In the genomic region with DNA sequence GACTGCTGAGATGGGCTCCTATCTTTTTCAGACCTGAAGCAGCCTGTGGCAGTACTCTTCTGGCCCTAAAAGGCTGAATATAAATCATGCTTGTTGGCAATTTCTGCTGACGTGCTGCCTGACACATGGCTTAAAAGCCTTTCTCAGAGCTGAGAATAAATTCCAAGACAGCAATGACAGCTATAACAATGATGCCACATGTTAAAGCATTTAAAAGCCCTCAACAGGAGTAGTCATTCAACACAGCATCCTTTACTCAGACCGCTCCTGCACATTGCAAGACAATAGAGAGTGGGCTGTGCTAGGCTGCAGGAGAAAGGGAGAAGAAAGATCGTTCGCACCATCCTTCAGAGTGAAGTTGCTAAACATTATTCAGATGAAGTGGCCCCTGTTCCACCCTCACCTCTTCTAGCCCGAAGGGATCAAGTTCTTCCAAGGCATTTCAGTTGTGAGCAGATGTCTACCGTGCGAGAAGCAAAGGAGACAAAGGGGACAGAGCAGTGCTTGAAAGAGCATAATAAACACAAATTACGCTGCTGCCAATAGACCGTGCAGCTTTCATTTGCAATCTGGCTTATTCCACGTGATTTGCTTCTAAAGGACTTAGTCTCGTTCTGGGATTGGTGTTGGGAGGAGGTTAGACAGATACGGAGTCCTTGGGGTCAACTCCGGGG, we compare ENCODE assay signal across 8 mouse cellular contexts.
DNase-seq lines count a peak whose midpoint lies in the region; ATAC-seq and TF ChIP-seq lines count a peak whose summit lies in the region.

No protein-coding gene starts in this region.

- 67% methylated on average over 13 of the region's 13 CpGs for WGBS in lung, postnatal 0 days
- WGBS in lung, adult 2 months = 61% methylated on average over 13 of the region's 13 CpGs
- WGBS in forebrain, embryonic 11.5 days = 15% methylated on average over 13 of the region's 13 CpGs
- WGBS in neural tube, embryonic 12.5 days = 11% methylated on average over 13 of the region's 13 CpGs

- no peak for TF ChIP-seq EP300 in lung, postnatal 0 days (IDR thresholded peaks at IDR 0.05)

- H3K27ac ChIP-seq in lung, postnatal 0 days (ENCODE audit: low read length) = no peak overlapping the region
- H3K27ac ChIP-seq in forebrain, embryonic 11.5 days (ENCODE audit: low read depth, low read length) = peak overlapping the region; percentile 69; the same call in 1 of the 2 replicates
- 0 out of 2 replicates have a peak overlapping the region, but pooled peaks have one; percentile 28 for H3K27ac ChIP-seq in neural tube, embryonic 12.5 days

- no peak for TF ChIP-seq CTCF in lung, postnatal 0 days (IDR thresholded peaks at IDR 0.05)
- TF ChIP-seq CTCF in lung, adult 2 months (IDR thresholded peaks at IDR 0.05; ENCODE audit: insufficient read depth, low read length) = no peak

- H3K9me3 ChIP-seq in lung, postnatal 0 days (ENCODE audit: low read length) = no peaks in the 10 kb centered on the region
- H3K9me3 ChIP-seq in forebrain, embryonic 11.5 days (ENCODE audit: control insufficient read depth, low read length) = no peaks in the 10 kb centered on the region
- no peaks in the 10 kb centered on the region for H3K9me3 ChIP-seq in neural tube, embryonic 12.5 days

- H3K36me3 ChIP-seq in lung, postnatal 0 days (ENCODE audit: insufficient read depth, low read length) = no peaks in the 10 kb centered on the region
- H3K36me3 ChIP-seq in forebrain, embryonic 11.5 days (ENCODE audit: control insufficient read depth, insufficient read depth, low read length) = no peaks in the 10 kb centered on the region
- H3K36me3 ChIP-seq in neural tube, embryonic 12.5 days = no peaks in the 10 kb centered on the region

- H3K4me2 ChIP-seq in lung, postnatal 0 days (replicated peaks; ENCODE audit: low read depth, low read length) = peak overlapping the region; percentile 27; the same call in 1 of the 2 replicates
- peak overlapping the region; percentile 39; the same call in 1 of the 2 replicates for H3K4me2 ChIP-seq in forebrain, embryonic 11.5 days (ENCODE audit: low read depth, low read length, severe bottlenecking)
- H3K4me2 ChIP-seq in neural tube, embryonic 12.5 days (replicated peaks) = peak overlapping the region; percentile 49

- no peak for TF ChIP-seq POLR2A in lung, adult 2 months (IDR thresholded peaks at IDR 0.05; ENCODE audit: borderline replicate concordance, extremely low read depth, low read depth, low read length)

- H3K4me1 ChIP-seq in lung, postnatal 0 days (ENCODE audit: insufficient read depth, low read depth, low read length) = no peaks in the 10 kb centered on the region
- no peaks in the 10 kb centered on the region for H3K4me1 ChIP-seq in lung, adult 2 months (ENCODE audit: control insufficient read depth, insufficient read depth, low read length)
- H3K4me1 ChIP-seq in forebrain, embryonic 11.5 days (replicated peaks; ENCODE audit: control insufficient read depth, insufficient read depth, low read length) = peaks cover 3% of the 10 kb centered on the region; the same call in 1 of the 2 replicates
- peaks cover 13% of the 10 kb centered on the region; the same call in 1 of the 2 replicates for H3K4me1 ChIP-seq in neural tube, embryonic 12.5 days

- no peaks in the 10 kb centered on the region for H3K27me3 ChIP-seq in lung, postnatal 0 days (replicated peaks; ENCODE audit: insufficient read depth, low read length)
- no peaks in the 10 kb centered on the region for H3K27me3 ChIP-seq in forebrain, embryonic 11.5 days (ENCODE audit: control insufficient read depth, insufficient read depth, low read length)
- no peaks in the 10 kb centered on the region for H3K27me3 ChIP-seq in neural tube, embryonic 12.5 days (replicated peaks)

- no peak overlapping the region for H3K4me3 ChIP-seq in lung, postnatal 0 days (ENCODE audit: low read depth, low read length)
- no peak overlapping the region for H3K4me3 ChIP-seq in lung, adult 2 months (replicated peaks; ENCODE audit: extremely low read depth, low read depth, low read length)
- H3K4me3 ChIP-seq in forebrain, embryonic 11.5 days (ENCODE audit: low read depth, low read length) = 0 out of 2 replicates have a peak overlapping the region, but pooled peaks have one; percentile 2
- H3K4me3 ChIP-seq in neural tube, embryonic 12.5 days = peak overlapping the region; percentile 19

- no peak for ATAC-seq in lung, postnatal 0 days
- peak; percentile 96 for ATAC-seq in forebrain, embryonic 11.5 days (replicated peaks; ENCODE audit: low FRiP score)
- peak; percentile 92 for ATAC-seq in neural tube, embryonic 12.5 days (ENCODE audit: low FRiP score, low read depth)

- H3K9ac ChIP-seq in lung, postnatal 0 days (replicated peaks; ENCODE audit: low read depth) = no peak overlapping the region
- H3K9ac ChIP-seq in forebrain, embryonic 11.5 days (ENCODE audit: low read length) = no peak overlapping the region
- H3K9ac ChIP-seq in neural tube, embryonic 12.5 days = no peak overlapping the region

- no peak for DNase-seq in lung, postnatal 0 days (ENCODE audit: low spot score)
- DNase-seq in lung, adult 2 months = no peak
- DNase-seq in forebrain, embryonic 11.5 days (ENCODE audit: low spot score) = peak; percentile 61
- DNase-seq in kidney, postnatal 10 days = peak; percentile 10
- DNase-seq in thymus, postnatal 0 days (ENCODE audit: low spot score) = no peak
- DNase-seq in lung, adult 18-20 months = no peak
- no peak for DNase-seq in spleen, adult 12 weeks (ENCODE audit: low spot score)

Comparison
In these comparisons a context has a peak if more than half of its experiments do, and no peak if none do; other contexts are left out.
1. DNase-seq: peak in forebrain, embryonic 11.5 days (single experiment) and kidney, postnatal 10 days (single experiment); none in lung, postnatal 0 days (single experiment), lung, adult 2 months (single experiment), thymus, postnatal 0 days (single experiment), lung, adult 18-20 months (0 of 2) and spleen, adult 12 weeks (single experiment).
2. H3K4me3 ChIP-seq: peak in forebrain, embryonic 11.5 days (single experiment) and neural tube, embryonic 12.5 days (single experiment); none in lung, postnatal 0 days (single experiment) and lung, adult 2 months (single experiment).
3. Peak in every context shown above with its lines, with median percentiles within 50 percentile points of each other: H3K4me2 ChIP-seq.